Mouse (Mus musculus) heart, embryonic 14.5 days (tissue): ENCODE measurements around the gene Cux1. TPM values are rescaled to one million over a fixed set of nuclear protein-coding genes. Genes with fewer than 3 reads are reported as not detected.

ENCODE experiments used
- ATAC-seq: fragments of 200-750 bp; cut with Nextera tagmentation; 2 replicates; pipeline ENCODE4 v1.8.0; 2017; ENCODE audit warnings: low read depth, moderate TSS enrichment; ENCODE audit not compliant: insufficient number of reproducible peaks, insufficient read depth, low FRiP score
- H3K27ac ChIP-seq, 2 experiments: fragments of 200-500 bp in 1 of 2; fragments of 300-500 bp in 1 of 2; sonication (generic) in 1 of 2; replicated peaks in 1 of 2; 2 replicates each; pipeline ENCODE4 v1.5.1; 2012 to 2014; ENCODE audit warnings: low read depth in 2 of 2, low read length in 2 of 2, control low read depth in 1 of 2, mild to moderate bottlenecking in 1 of 2, mixed read lengths in 1 of 2; ENCODE audit not compliant: control insufficient read depth in 1 of 2, insufficient read depth in 1 of 2
- H3K27me3 ChIP-seq: fragments of 300-500 bp; sonication (generic); 2 replicates; pipeline ENCODE4 v1.6.1; 2014; ENCODE audit warnings: mild to moderate bottlenecking, low read length, control low read depth; ENCODE audit not compliant: control insufficient read depth, insufficient read depth
- H3K36me3 ChIP-seq: fragments of 300-500 bp; sonication (generic); 2 replicates; pipeline ENCODE4 v1.6.1; 2014; ENCODE audit warnings: mild to moderate bottlenecking, control low read depth, low read length, mixed read lengths; ENCODE audit not compliant: control insufficient read depth, insufficient read depth
- H3K4me1 ChIP-seq, 2 experiments: fragments of 200-500 bp in 1 of 2; fragments of 300-500 bp in 1 of 2; sonication (generic) in 1 of 2; 2 replicates each; pipeline ENCODE4 v1.6.1; 2012 to 2014; ENCODE audit warnings: low read length in 2 of 2, control low read depth in 1 of 2, mixed read lengths in 1 of 2; ENCODE audit not compliant: control insufficient read depth in 2 of 2, insufficient read depth in 2 of 2
- H3K4me2 ChIP-seq: fragments of 300-500 bp; sonication (generic); 2 replicates; pipeline ENCODE4 v1.6.1; 2014; ENCODE audit warnings: mild to moderate bottlenecking, low read length
- H3K4me3 ChIP-seq, 2 experiments: fragments of 200-500 bp in 1 of 2; fragments of 300-500 bp in 1 of 2; sonication (generic) in 1 of 2; 2 replicates each; pipeline ENCODE4 v1.5.1; 2012 to 2014; ENCODE audit warnings: low read length in 2 of 2, mild to moderate bottlenecking in 2 of 2, control low read depth in 1 of 2, low read depth in 1 of 2, moderate library complexity in 1 of 2; ENCODE audit not compliant: control insufficient read depth in 1 of 2, insufficient read depth in 1 of 2
- H3K9ac ChIP-seq: fragments of 300-500 bp; sonication (generic); 2 replicates; pipeline ENCODE4 v1.6.1; 2014; ENCODE audit warnings: mild to moderate bottlenecking, low read length
- H3K9me3 ChIP-seq: fragments of 300-500 bp; sonication (generic); 2 replicates; pipeline ENCODE4 v1.6.1; 2016; ENCODE audit warnings: low read length, control low read depth; ENCODE audit not compliant: control insufficient read depth
- WGBS: fragments of 180-500 bp; shearing (Covaris S2); extraction: QIAGEN DNeasy Blood & Tissue Kit; methylation state at CpG from one replicate; pipeline ENCODE4 v1.1.7; 2014; 5-methylcytosine and 5-hydroxymethylcytosine counted together
- polyA plus RNA-seq: library from polyadenylated mRNA; unstranded; fragments of >200 nt; fragmentation: Nextera tagmentation; extraction: Ambion mirVana; gene quantifications from 2 replicates; pipeline ENCODE4 v1.2.1, GENCODE M21; 2014

Cux1 gene
- polyA plus RNA-seq, 1 experiment from 2014 or later: 71.6 TPM

DNA sequence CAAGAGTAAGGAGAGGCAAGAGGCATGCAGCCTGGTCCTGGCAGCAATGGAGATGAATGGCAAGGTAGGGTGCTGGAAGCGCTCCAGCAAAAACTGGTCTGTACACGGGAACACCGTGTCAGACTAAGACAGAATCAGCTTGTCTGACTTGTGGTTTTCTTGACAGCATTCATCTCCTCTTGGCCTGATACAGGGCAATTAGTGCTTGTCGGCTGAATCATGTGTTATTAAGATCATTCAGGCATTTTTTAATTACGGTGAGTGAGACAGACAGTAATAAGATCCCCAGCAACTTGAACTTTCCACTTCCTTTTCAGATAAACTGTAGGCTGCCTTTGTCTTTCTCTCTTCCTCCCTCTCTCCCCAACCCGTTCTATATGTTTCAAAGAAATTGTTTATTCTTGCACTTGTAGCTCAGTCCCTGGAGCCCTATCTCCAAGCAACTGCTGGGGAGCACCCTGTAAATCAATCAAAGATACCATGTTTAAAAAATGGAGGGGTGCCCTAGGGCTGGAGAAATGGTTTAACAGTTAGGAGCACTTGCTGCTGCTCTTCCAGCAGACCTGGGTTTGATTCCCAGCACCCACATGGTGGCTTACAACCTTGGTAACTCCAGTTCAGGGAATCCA lies 53.1 kb downstream of the Cux1 start:
- Histone ChIP-seq H3K27me3 (no peaks in the 10 kb centered on the region), H3K4me2 (no peak overlapping the region), H3K36me3 (no peaks in the 10 kb centered on the region), H3K9me3 (no peaks in the 10 kb centered on the region), H3K27ac (no peak overlapping the region), H3K4me1 (peaks cover 13 to 65% of the 10 kb centered on the region in 2 experiments), H3K9ac (no peak overlapping the region), H3K4me3 (no peak overlapping the region)
- no peak for ATAC-seq
- WGBS: 49% methylated on average over 6 of the region's 6 CpGs

DNA sequence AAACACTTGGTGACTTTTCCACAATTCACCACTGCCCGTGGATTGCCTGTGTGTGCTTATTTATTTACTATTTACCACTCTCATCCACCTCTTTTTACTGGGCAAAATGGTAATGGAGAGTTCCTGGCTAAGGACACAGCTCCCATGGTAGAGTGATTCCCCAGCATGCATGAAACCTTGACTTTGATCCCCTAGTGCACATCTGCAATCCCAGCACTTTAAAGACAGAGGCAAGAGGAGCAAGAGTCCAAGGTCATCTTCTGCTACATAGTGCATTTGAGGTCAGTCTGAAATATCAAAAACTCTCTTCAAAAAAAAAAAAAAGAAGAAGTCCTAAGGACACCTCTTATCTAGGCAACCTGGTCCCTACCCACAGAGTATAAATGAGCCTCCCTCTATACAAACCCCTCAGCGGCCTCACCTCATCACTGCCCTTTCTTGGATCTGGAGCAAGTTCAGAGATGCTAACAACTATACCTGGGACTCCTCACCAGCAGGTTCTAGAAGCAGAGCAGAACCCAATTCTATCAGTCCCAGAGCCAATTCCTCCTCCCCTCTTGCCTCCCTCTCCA lies 55.1 kb downstream of the Cux1 start:
- peaks cover 17 to 67% of the 10 kb centered on the region in 2 experiments for H3K4me1 ChIP-seq
- 89% methylated on average over 2 of the region's 2 CpGs for WGBS
- no peaks in the 10 kb centered on the region for H3K36me3 ChIP-seq
- no peak overlapping the region for H3K4me2 ChIP-seq
- H3K27me3 ChIP-seq: no peaks in the 10 kb centered on the region
- H3K9ac ChIP-seq: no peak overlapping the region
- no peak overlapping the region for H3K4me3 ChIP-seq
- H3K27ac ChIP-seq: peak overlapping the region in 1 of 2 experiments; percentile 38; a peak in 1 of 4 replicates
- no peak for ATAC-seq
- no peaks in the 10 kb centered on the region for H3K9me3 ChIP-seq

DNA sequence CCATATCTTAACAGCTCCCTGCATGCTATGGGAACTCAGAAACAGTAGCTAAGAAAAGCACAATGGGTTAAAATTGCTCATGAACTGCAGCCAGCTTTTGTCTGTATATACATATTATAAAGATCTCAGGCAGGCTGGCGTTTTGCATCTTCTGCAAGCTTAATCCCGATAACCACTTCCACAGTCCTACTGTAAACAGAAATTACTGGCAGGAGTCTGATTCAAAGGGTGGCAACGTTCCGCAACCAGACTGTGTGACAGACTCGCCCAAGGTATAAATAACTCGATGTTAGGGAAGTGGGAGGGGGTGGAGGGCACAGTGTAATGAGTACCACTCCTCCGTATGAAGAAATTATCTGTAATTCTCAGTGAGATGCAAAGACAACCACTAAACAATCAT lies 55.9 kb downstream of the Cux1 start:
- WGBS: 18% methylated on average over 7 of the region's 7 CpGs
- H3K4me3 ChIP-seq: no peak overlapping the region
- H3K27me3 ChIP-seq: no peaks in the 10 kb centered on the region
- no peaks in the 10 kb centered on the region for H3K9me3 ChIP-seq
- no peaks in the 10 kb centered on the region for H3K36me3 ChIP-seq
- peak overlapping the region; percentile 38 to 41; a peak in 3 of 4 replicates for H3K27ac ChIP-seq
- H3K9ac ChIP-seq: no peak overlapping the region; the same call in 1 of the 2 replicates
- ATAC-seq: no peak
- peaks cover 15 to 70% of the 10 kb centered on the region in 2 experiments for H3K4me1 ChIP-seq
- H3K4me2 ChIP-seq: peak overlapping the region; percentile 27

- Histone ChIP-seq H3K27ac (no peak overlapping the region), H3K9ac (no peak overlapping the region), H3K4me3 (no peak overlapping the region), H3K4me2 (no peak overlapping the region), H3K9me3 (no peaks in the 10 kb centered on the region), H3K27me3 (no peaks in the 10 kb centered on the region), H3K36me3 (no peaks in the 10 kb centered on the region), H3K4me1 (peaks cover 15 to 66% of the 10 kb centered on the region in 2 experiments)
- ATAC-seq: no peak
- 76% methylated on average over 5 of the region's 5 CpGs for WGBS
Measured at GRCm38 (mm10) chr5:136510609-136511008, 56.7 kb downstream of the Cux1 start.

DNA sequence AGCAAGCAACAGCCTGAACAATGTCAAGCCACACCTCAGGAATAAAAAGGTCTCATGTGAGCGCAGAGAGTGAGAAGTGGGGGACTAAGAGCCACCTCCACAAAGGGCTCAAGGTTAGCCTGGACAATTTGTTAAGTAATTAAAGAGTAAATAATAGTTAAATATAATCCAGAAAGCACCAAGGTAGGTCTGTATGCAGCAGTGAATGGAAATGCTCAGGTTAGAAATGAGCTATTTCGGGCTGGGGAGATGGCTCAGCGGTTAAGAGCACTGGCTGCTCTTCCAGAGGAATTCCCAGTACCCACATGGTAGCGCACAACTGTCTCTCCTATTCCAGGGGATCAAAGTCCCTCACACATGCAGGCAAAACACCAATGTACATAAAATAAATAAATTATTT lies 59.7 kb downstream of the Cux1 start:
- no peak overlapping the region; a peak in 1 of 4 replicates for H3K27ac ChIP-seq
- H3K27me3 ChIP-seq: no peaks in the 10 kb centered on the region
- ATAC-seq: no peak
- 51% methylated on average over 4 of the region's 4 CpGs for WGBS
- H3K9ac ChIP-seq: no peak overlapping the region
- H3K4me2 ChIP-seq: no peak overlapping the region
- H3K36me3 ChIP-seq: no peaks in the 10 kb centered on the region
- peaks cover 21 to 77% of the 10 kb centered on the region in 2 experiments for H3K4me1 ChIP-seq
- no peaks in the 10 kb centered on the region for H3K9me3 ChIP-seq
- H3K4me3 ChIP-seq: no peak overlapping the region

GRCm38 (mm10) chr5:136506262-136506661 lies 61.0 kb downstream of the Cux1 start:
- 86% methylated on average over 1 of the region's 1 CpGs for WGBS
- H3K4me1 ChIP-seq: peaks cover 24 to 78% of the 10 kb centered on the region in 2 experiments
- no peaks in the 10 kb centered on the region for H3K9me3 ChIP-seq
- no peak overlapping the region for H3K4me3 ChIP-seq
- no peak for ATAC-seq
- no peak overlapping the region for H3K4me2 ChIP-seq
- no peak overlapping the region for H3K9ac ChIP-seq
- H3K27ac ChIP-seq: no peak overlapping the region
- no peaks in the 10 kb centered on the region for H3K36me3 ChIP-seq
- H3K27me3 ChIP-seq: no peaks in the 10 kb centered on the region

GRCm38 (mm10) chr5:136502491-136503086 lies 64.7 kb downstream of the Cux1 start:
- peaks cover 31 to 79% of the 10 kb centered on the region in 2 experiments for H3K4me1 ChIP-seq
- no peaks in the 10 kb centered on the region for H3K36me3 ChIP-seq
- no peak overlapping the region for H3K4me3 ChIP-seq
- 52% methylated on average over 5 of the region's 5 CpGs for WGBS
- H3K9me3 ChIP-seq: no peaks in the 10 kb centered on the region
- H3K4me2 ChIP-seq: no peak overlapping the region
- no peak for ATAC-seq
- 0 out of 4 replicates have a peak overlapping the region, but pooled peaks of 1 of the 2 experiments have one; percentile 12 for H3K27ac ChIP-seq
- H3K9ac ChIP-seq: no peak overlapping the region
- H3K27me3 ChIP-seq: no peaks in the 10 kb centered on the region
